Mouse (Mus musculus): ENCODE results near the gene Sbno2. TPM values are rescaled to one million over a fixed set of nuclear protein-coding genes. Genes with fewer than 3 reads are reported as not detected.

The Sbno2 gene
- total RNA-seq, 4 experiments from 2014 or later = 4.8 to 5.7 (median 5.3) TPM

- no peak for DNase-seq (ENCODE audit: low spot score in 2 of 2)
Measured at GRCm38 (mm10) chr10:80123932-80124562, 18.7 kb upstream of the Sbno2 start.

- no peak for DNase-seq (ENCODE audit: low spot score in 2 of 2)
Measured at GRCm38 (mm10) chr10:80121639-80122038, 16.3 kb upstream of the Sbno2 start.

GRCm38 (mm10) chr10:80120146-80120545, 14.8 kb upstream of the Sbno2 start:
- peak in 1 of 2 experiments; percentile 49 for DNase-seq (ENCODE audit: low spot score in 2 of 2)

- DNase-seq (ENCODE audit: low spot score in 2 of 2) = no peak
Measured at GRCm38 (mm10) chr10:80118552-80118951, 13.2 kb upstream of the Sbno2 start.

GRCm38 (mm10) chr10:80117736-80118135, 12.4 kb upstream of the Sbno2 start:
- DNase-seq (ENCODE audit: low spot score in 2 of 2) = no peak

- peak; percentile 60 to 81 for DNase-seq (ENCODE audit: low spot score in 2 of 2)
Measured at GRCm38 (mm10) chr10:80116927-80117691, 11.7 kb upstream of the Sbno2 start.

- DNase-seq (ENCODE audit: low spot score in 2 of 2) = no peak
Measured at GRCm38 (mm10) chr10:80116563-80116926, 11.2 kb upstream of the Sbno2 start.

- DNase-seq (ENCODE audit: low spot score in 2 of 2) = no peak
Measured at GRCm38 (mm10) chr10:80115944-80116335, 10.6 kb upstream of the Sbno2 start.

GRCm38 (mm10) chr10:80115290-80115943, 10.0 kb upstream of the Sbno2 start, which contains the start of gene Stk11:
TSS of gene Stk11 (plus strand) at chr10:80115803.
- DNase-seq (ENCODE audit: low spot score in 2 of 2) = peak; percentile 98 to 99

GRCm38 (mm10) chr10:80114341-80115284, 9.2 kb upstream of the Sbno2 start:
- DNase-seq (ENCODE audit: low spot score in 2 of 2) = peak; percentile 86 to 87

GRCm38 (mm10) chr10:80107678-80108077, 2.3 kb upstream of the Sbno2 start:
- DNase-seq (ENCODE audit: low spot score in 2 of 2) = no peak

GRCm38 (mm10) chr10:80105926-80106325, 555 bp upstream of the Sbno2 start:
- no peak for DNase-seq (ENCODE audit: low spot score in 2 of 2)

- no peak for DNase-seq (ENCODE audit: low spot score in 2 of 2)
Measured at GRCm38 (mm10) chr10:80104181-80104580, 1.2 kb downstream of the Sbno2 start.

- DNase-seq (ENCODE audit: low spot score in 2 of 2) = no peak
Measured at GRCm38 (mm10) chr10:80103032-80103431, 2.3 kb downstream of the Sbno2 start.

GRCm38 (mm10) chr10:80102216-80102915, 3.0 kb downstream of the Sbno2 start:
- peak; percentile 80 to 84 for DNase-seq (ENCODE audit: low spot score in 2 of 2)

GRCm38 (mm10) chr10:80100982-80101381, 4.4 kb downstream of the Sbno2 start:
- no peak for DNase-seq (ENCODE audit: low spot score in 2 of 2)

- no peak for DNase-seq (ENCODE audit: low spot score in 2 of 2)
Measured at GRCm38 (mm10) chr10:80098630-80099029, 6.7 kb downstream of the Sbno2 start.

GRCm38 (mm10) chr10:80097275-80097674, 8.1 kb downstream of the Sbno2 start:
- DNase-seq (ENCODE audit: low spot score in 2 of 2) = no peak

- no peak for DNase-seq (ENCODE audit: low spot score in 2 of 2)
Measured at GRCm38 (mm10) chr10:80095547-80095946, 9.8 kb downstream of the Sbno2 start.

- no peak for DNase-seq (ENCODE audit: low spot score in 2 of 2)
Measured at GRCm38 (mm10) chr10:80094684-80095083, 10.7 kb downstream of the Sbno2 start.

GRCm38 (mm10) chr10:80094085-80094484, 11.3 kb downstream of the Sbno2 start:
- no peak for DNase-seq (ENCODE audit: low spot score in 2 of 2)
